In genomic region chr3:95929581-95930470, GRCm38 (mm10) we compare ENCODE assay signal across 8 mouse cellular contexts. TPM values are rescaled to one million over a fixed set of nuclear protein-coding genes. Genes with fewer than 3 reads are reported as not detected.
DNase-seq lines count a peak whose midpoint lies in the region; ATAC-seq and TF ChIP-seq lines count a peak whose summit lies in the region.

No protein-coding gene starts in this region.

- H3K4me1 ChIP-seq in brown adipose tissue, adult 24 weeks (ENCODE audit: control insufficient read depth, insufficient read depth, insufficient read length, low read length) = no peaks in the 10 kb centered on the region
- peaks cover 24% of the 10 kb centered on the region for H3K4me1 ChIP-seq in forebrain, embryonic 12.5 days
- no peaks in the 10 kb centered on the region for H3K4me1 ChIP-seq in hindbrain, embryonic 11.5 days (replicated peaks; ENCODE audit: control insufficient read depth, insufficient read depth, low read length)
- H3K4me1 ChIP-seq in liver, adult 2 months (ENCODE audit: control insufficient read depth, insufficient read depth, low read length) = peaks cover 2% of the 10 kb centered on the region
- H3K4me1 ChIP-seq in midbrain, embryonic 16.5 days (ENCODE audit: control insufficient read depth, insufficient read depth, low read length) = peaks cover 3% of the 10 kb centered on the region; the same call in 1 of the 2 replicates

- no peak for TF ChIP-seq CTCF in liver, adult 2 months (IDR thresholded peaks at IDR 0.05; ENCODE audit: low read depth, low read length)

- peak overlapping the region; percentile 98 for H3K9ac ChIP-seq in forebrain, embryonic 12.5 days
- peak overlapping the region; percentile 98 for H3K9ac ChIP-seq in hindbrain, embryonic 11.5 days (ENCODE audit: low read depth, low read length)
- peak overlapping the region; percentile 89 for H3K9ac ChIP-seq in liver, adult 2 months (ENCODE audit: low read depth, low read length)
- H3K9ac ChIP-seq in midbrain, embryonic 16.5 days (ENCODE audit: low read depth, low read length) = peak overlapping the region; percentile 78

- no peak for TF ChIP-seq POLR2A in liver, adult 2 months (IDR thresholded peaks at IDR 0.05; ENCODE audit: extremely low read depth, insufficient read depth, low read length)

- ATAC-seq in forebrain, embryonic 12.5 days (ENCODE audit: low FRiP score) = peak; percentile 41
- ATAC-seq in hindbrain, embryonic 11.5 days (ENCODE audit: low FRiP score) = peak; percentile 48
- ATAC-seq in midbrain, embryonic 16.5 days = peak; percentile 13

- peak; percentile 42 for DNase-seq in cerebellum, adult 11-12 months
- DNase-seq in cerebellum, adult 9-10 months = no peak
- DNase-seq in hindbrain, embryonic 11.5 days (ENCODE audit: low spot score) = peak; percentile 79
- DNase-seq in liver, adult 2 months (ENCODE audit: extremely low read depth, low read depth, low spot score) = no peak
- peak; percentile 60 to 86 for DNase-seq in spleen, postnatal 4 days (ENCODE audit: low spot score in 2 of 2)

- peak overlapping the region; percentile 99 for H3K4me3 ChIP-seq in brown adipose tissue, adult 24 weeks (ENCODE audit: insufficient read depth, low read depth, low read length)
- H3K4me3 ChIP-seq in forebrain, embryonic 12.5 days (replicated peaks) = peak overlapping the region; percentile 85
- peak overlapping the region; percentile 89 for H3K4me3 ChIP-seq in hindbrain, embryonic 11.5 days (ENCODE audit: low read depth, low read length)
- peak overlapping the region; percentile 91 for H3K4me3 ChIP-seq in liver, adult 2 months (ENCODE audit: insufficient read depth, low read depth, low read length)
- peak overlapping the region; percentile 89 for H3K4me3 ChIP-seq in midbrain, embryonic 16.5 days (ENCODE audit: low read depth, low read length)

- no peaks in the 10 kb centered on the region for H3K27me3 ChIP-seq in forebrain, embryonic 12.5 days
- no peaks in the 10 kb centered on the region for H3K27me3 ChIP-seq in hindbrain, embryonic 11.5 days (ENCODE audit: control insufficient read depth, insufficient read depth, low read length)
- H3K27me3 ChIP-seq in liver, adult 2 months (ENCODE audit: control insufficient read depth, insufficient read depth, low read length) = no peaks in the 10 kb centered on the region
- no peaks in the 10 kb centered on the region for H3K27me3 ChIP-seq in midbrain, embryonic 16.5 days (ENCODE audit: control insufficient read depth, insufficient read depth, low read depth, low read length)

- H3K4me2 ChIP-seq in forebrain, embryonic 12.5 days = peak overlapping the region; percentile 69
- H3K4me2 ChIP-seq in hindbrain, embryonic 11.5 days (replicated peaks; ENCODE audit: low read depth, low read length) = peak overlapping the region; percentile 60
- H3K4me2 ChIP-seq in midbrain, embryonic 16.5 days (ENCODE audit: low read length) = peak overlapping the region; percentile 72

- peak overlapping the region; percentile 83 for H3K27ac ChIP-seq in brown adipose tissue, adult 24 weeks (replicated peaks; ENCODE audit: low read depth, low read length)
- peak overlapping the region; percentile 89 for H3K27ac ChIP-seq in forebrain, embryonic 12.5 days
- H3K27ac ChIP-seq in hindbrain, embryonic 11.5 days (ENCODE audit: low read depth, low read length) = peak overlapping the region; percentile 85
- H3K27ac ChIP-seq in liver, adult 2 months (replicated peaks; ENCODE audit: insufficient read depth, low read depth, low read length) = no peak overlapping the region
- H3K27ac ChIP-seq in midbrain, embryonic 16.5 days (ENCODE audit: low read length) = peak overlapping the region; percentile 87

- peaks cover 4% of the 10 kb centered on the region; the same call in 1 of the 2 replicates for H3K79me2 ChIP-seq in liver, adult 2 months (ENCODE audit: control insufficient read depth, insufficient read depth, low read length)

- peaks cover 17% of the 10 kb centered on the region for H3K36me3 ChIP-seq in forebrain, embryonic 12.5 days (replicated peaks)
- H3K36me3 ChIP-seq in hindbrain, embryonic 11.5 days (ENCODE audit: control insufficient read depth, insufficient read depth, low read length) = peaks cover 4% of the 10 kb centered on the region
- peaks cover 3% of the 10 kb centered on the region for H3K36me3 ChIP-seq in liver, adult 2 months (ENCODE audit: control insufficient read depth, insufficient read depth, low read length)
- H3K36me3 ChIP-seq in midbrain, embryonic 16.5 days (ENCODE audit: control insufficient read depth, insufficient read depth, low read length) = no peaks in the 10 kb centered on the region

- H3K9me3 ChIP-seq in forebrain, embryonic 12.5 days = no peaks in the 10 kb centered on the region
- H3K9me3 ChIP-seq in hindbrain, embryonic 11.5 days (ENCODE audit: control insufficient read depth, low read length) = no peaks in the 10 kb centered on the region
- H3K9me3 ChIP-seq in midbrain, embryonic 16.5 days (replicated peaks; ENCODE audit: control insufficient read depth, low read length, poor library complexity, severe bottlenecking) = no peaks in the 10 kb centered on the region

- WGBS in forebrain, embryonic 12.5 days = under 1% methylated on average over 98 of the region's 105 CpGs
- under 1% methylated on average over 85 of the region's 105 CpGs for WGBS in hindbrain, embryonic 11.5 days
- under 1% methylated on average over 105 of the region's 105 CpGs for WGBS in liver, adult 2 months
- 0% methylated on average over 99 of the region's 105 CpGs for WGBS in midbrain, embryonic 16.5 days

RNA-seq across cellular contexts. Expression of gene Anp32e, which starts 0.8 kb away (rescaled TPM):
- polyA plus RNA-seq in brown adipose tissue, adult 24 weeks (2012; ENCODE audit: insufficient read depth, insufficient read length, missing spikeins) = 78.5 and 88.8 TPM in 2 replicates
- 405 and 446 TPM in 2 replicates for polyA plus RNA-seq in forebrain, embryonic 12.5 days (2016; fragmentation: Nextera tagmentation; extraction: Ambion mirVana)
- polyA plus RNA-seq in hindbrain, embryonic 11.5 days (2014; fragmentation: Nextera tagmentation; extraction: Ambion mirVana) = 114 and 133 TPM in 2 replicates
- total RNA-seq in liver, adult 2 months (2014; rRNA removed) = 8.5 and 11.7 TPM in 2 replicates
- polyA plus RNA-seq in liver, adult 2 months (2012; rRNA removed) = 3.7 and 3.8 TPM in 2 replicates
- polyA plus RNA-seq in midbrain, embryonic 16.5 days (2015; fragmentation: Nextera tagmentation; extraction: Ambion mirVana) = 110 and 131 TPM in 2 replicates

RNA-seq across cellular contexts. Expression of gene Car14, which starts 25.3 kb away (rescaled TPM):
- 15.5 and 24.4 TPM in 2 replicates for polyA plus RNA-seq in brown adipose tissue, adult 24 weeks (2012; ENCODE audit: insufficient read depth, insufficient read length, missing spikeins)
- polyA plus RNA-seq in forebrain, embryonic 12.5 days (2016; fragmentation: Nextera tagmentation; extraction: Ambion mirVana) = 26.3 and 32.1 TPM in 2 replicates
- 26.5 and 27.8 TPM in 2 replicates for polyA plus RNA-seq in hindbrain, embryonic 11.5 days (2014; fragmentation: Nextera tagmentation; extraction: Ambion mirVana)
- 24.5 and 35.6 TPM in 2 replicates for total RNA-seq in liver, adult 2 months (2014; rRNA removed)
- 47.9 and 56.8 TPM in 2 replicates for polyA plus RNA-seq in liver, adult 2 months (2012; rRNA removed)
- polyA plus RNA-seq in midbrain, embryonic 16.5 days (2015; fragmentation: Nextera tagmentation; extraction: Ambion mirVana) = 7.6 and 9.2 TPM in 2 replicates

RNA-seq across cellular contexts. Expression of gene Aph1a, which starts 36.1 kb away (rescaled TPM):
- polyA plus RNA-seq in brown adipose tissue, adult 24 weeks (2012; ENCODE audit: insufficient read depth, insufficient read length, missing spikeins) = 75.1 and 82.8 TPM in 2 replicates
- polyA plus RNA-seq in forebrain, embryonic 12.5 days (2016; fragmentation: Nextera tagmentation; extraction: Ambion mirVana) = 32.2 and 37.5 TPM in 2 replicates
- 28.5 and 34.0 TPM in 2 replicates for polyA plus RNA-seq in hindbrain, embryonic 11.5 days (2014; fragmentation: Nextera tagmentation; extraction: Ambion mirVana)
- 36.2 and 43.2 TPM in 2 replicates for total RNA-seq in liver, adult 2 months (2014; rRNA removed)
- polyA plus RNA-seq in liver, adult 2 months (2012; rRNA removed) = 181 and 255 TPM in 2 replicates
- polyA plus RNA-seq in midbrain, embryonic 16.5 days (2015; fragmentation: Nextera tagmentation; extraction: Ambion mirVana) = 27.1 and 35.1 TPM in 2 replicates

RNA-seq across cellular contexts. Expression of gene BC028528, which starts 38.0 kb away (rescaled TPM):
- polyA plus RNA-seq in brown adipose tissue, adult 24 weeks (2012; ENCODE audit: insufficient read depth, insufficient read length, missing spikeins) = 71.8 and 150 TPM in 2 replicates
- polyA plus RNA-seq in forebrain, embryonic 12.5 days (2016; fragmentation: Nextera tagmentation; extraction: Ambion mirVana) = 8.4 and 10.1 TPM in 2 replicates
- 11.0 and 11.2 TPM in 2 replicates for polyA plus RNA-seq in hindbrain, embryonic 11.5 days (2014; fragmentation: Nextera tagmentation; extraction: Ambion mirVana)
- 3.7 and 5.3 TPM in 2 replicates for total RNA-seq in liver, adult 2 months (2014; rRNA removed)
- 0.72 and 0.98 TPM in 2 replicates for polyA plus RNA-seq in liver, adult 2 months (2012; rRNA removed)
- polyA plus RNA-seq in midbrain, embryonic 16.5 days (2015; fragmentation: Nextera tagmentation; extraction: Ambion mirVana) = 18.2 and 18.5 TPM in 2 replicates

RNA-seq across cellular contexts. Expression of gene Ciart, which starts 47.8 kb away (rescaled TPM):
- 1.5 and 3.4 TPM in 2 replicates for polyA plus RNA-seq in brown adipose tissue, adult 24 weeks (2012; ENCODE audit: insufficient read depth, insufficient read length, missing spikeins)
- polyA plus RNA-seq in forebrain, embryonic 12.5 days (2016; fragmentation: Nextera tagmentation; extraction: Ambion mirVana) = 4.1 and 4.9 TPM in 2 replicates
- polyA plus RNA-seq in hindbrain, embryonic 11.5 days (2014; fragmentation: Nextera tagmentation; extraction: Ambion mirVana) = 4.7 and 6.5 TPM in 2 replicates
- total RNA-seq in liver, adult 2 months (2014; rRNA removed) = 9.2 and 19.5 TPM in 2 replicates
- polyA plus RNA-seq in liver, adult 2 months (2012; rRNA removed) = 1.4 and 1.7 TPM in 2 replicates
- 4.8 and 5.2 TPM in 2 replicates for polyA plus RNA-seq in midbrain, embryonic 16.5 days (2015; fragmentation: Nextera tagmentation; extraction: Ambion mirVana)

Comparison
In these comparisons a context has a peak if more than half of its experiments do, and no peak if none do; other contexts are left out.
1. DNase-seq: peak in cerebellum, adult 11-12 months (single experiment), hindbrain, embryonic 11.5 days (single experiment) and spleen, postnatal 4 days (2 of 2); none in cerebellum, adult 9-10 months (single experiment) and liver, adult 2 months (single experiment).
2. RNA of gene Anp32e, which starts 0.8 kb away (polyA plus RNA-seq): 405 to 446 TPM in forebrain, embryonic 12.5 days, 114 to 133 TPM in hindbrain, embryonic 11.5 days, 110 to 131 TPM in midbrain, embryonic 16.5 days and 78.5 to 88.8 TPM in brown adipose tissue, adult 24 weeks; 3.7 to 3.8 TPM in liver, adult 2 months; every median in the first group is over 10 times any median in the second.
3. Peak in every context shown above with its lines, with median percentiles within 50 percentile points of each other: H3K4me3 ChIP-seq, ATAC-seq, H3K4me2 ChIP-seq and H3K9ac ChIP-seq.